Mouse (Mus musculus) lung, postnatal 0 days (tissue): Measurements from ENCODE around the gene 2900026A02Rik. TPM values are rescaled to one million over a fixed set of nuclear protein-coding genes. Genes with fewer than 3 reads are reported as not detected.

Source experiments
- ATAC-seq: fragments of 200-750 bp; cut with Nextera tagmentation; 2 replicates; pipeline ENCODE4 v1.8.0; 2017; ENCODE audit warnings: moderate library complexity
- DNase-seq: peaks from one replicate; pipeline ENCODE4 v3.0.0-alpha.2; 2016; ENCODE audit warnings: low spot score
- H3K27ac ChIP-seq: fragments of 300-500 bp; sonication (generic); 2 replicates; pipeline ENCODE4 v1.5.1; 2014; ENCODE audit warnings: antibody characterized with exemption, mild to moderate bottlenecking, low read length, mixed read lengths
- H3K27me3 ChIP-seq: fragments of 300-500 bp; sonication (generic); replicated peaks from 2 replicates; pipeline ENCODE4 v1.6.1; 2014; ENCODE audit warnings: low read length, mixed read lengths; ENCODE audit not compliant: insufficient read depth
- H3K36me3 ChIP-seq: fragments of 300-500 bp; sonication (generic); 2 replicates; pipeline ENCODE4 v1.6.1; 2014; ENCODE audit warnings: low read length, mixed read lengths; ENCODE audit not compliant: insufficient read depth
- H3K4me1 ChIP-seq: fragments of 300-500 bp; sonication (generic); 2 replicates; pipeline ENCODE4 v1.6.1; 2014; ENCODE audit warnings: antibody characterized with exemption, low read depth, low read length, mixed read lengths; ENCODE audit not compliant: insufficient read depth
- H3K4me2 ChIP-seq: fragments of 300-500 bp; sonication (generic); replicated peaks from 2 replicates; pipeline ENCODE4 v1.6.1; 2014; ENCODE audit warnings: low read depth, mild to moderate bottlenecking, low read length, moderate library complexity, mixed read lengths
- H3K4me3 ChIP-seq: fragments of 300-500 bp; sonication (generic); 2 replicates; pipeline ENCODE4 v1.5.1; 2014; ENCODE audit warnings: low read depth, low read length
- H3K9ac ChIP-seq: fragments of 300-500 bp; sonication (generic); replicated peaks from 2 replicates; pipeline ENCODE4 v1.6.1; 2014; ENCODE audit warnings: low read depth, mild to moderate bottlenecking
- H3K9me3 ChIP-seq: fragments of 300-500 bp; sonication (generic); 2 replicates; pipeline ENCODE4 v1.6.1; 2016; ENCODE audit warnings: low read length, mixed read lengths
- CTCF ChIP-seq: IDR thresholded peaks from 2 replicates; pipeline ENCODE4 v1.5.1; 2016; ENCODE audit warnings: antibody characterized with exemption, mild to moderate bottlenecking
- EP300 ChIP-seq: IDR thresholded peaks from 2 replicates; pipeline ENCODE4 v1.6.1; 2016; ENCODE audit warnings: antibody characterized with exemption, mild to moderate bottlenecking, control low read depth
- WGBS: fragments of 180-500 bp; shearing (Covaris S2); extraction: QIAGEN DNeasy Blood & Tissue Kit; methylation state at CpG from one replicate; pipeline ENCODE4 v1.1.7; 2014; 5-methylcytosine and 5-hydroxymethylcytosine counted together
- polyA plus RNA-seq: library from polyadenylated mRNA; unstranded; fragments of >200 nt; fragmentation: Nextera tagmentation; extraction: Ambion mirVana; gene quantifications from 2 replicates; pipeline ENCODE4 v1.2.1, GENCODE M21; 2015

2900026A02Rik gene
- polyA plus RNA-seq, 1 experiment from 2014 or later, result 6.3 TPM

- no peak overlapping the region for H3K4me3 ChIP-seq
- H3K27me3 ChIP-seq, result no peaks in the 10 kb centered on the region
- no peaks in the 10 kb centered on the region for H3K9me3 ChIP-seq
- H3K4me2 ChIP-seq, result no peak overlapping the region
- H3K9ac ChIP-seq, result no peak overlapping the region
- H3K4me1 ChIP-seq, result no peaks in the 10 kb centered on the region
- 71% methylated on average over 5 of the region's 5 CpGs for WGBS
- DNase-seq (no peak), ATAC-seq (no peak)
- H3K36me3 ChIP-seq, result no peaks in the 10 kb centered on the region
- TF ChIP-seq EP300 (no peak), CTCF (no peak)
- no peak overlapping the region for H3K27ac ChIP-seq
Observed at GRCm38 (mm10) chr5:113230196-113230595, 9.2 kb upstream of the 2900026A02Rik start.

- 2% methylated on average over 13 of the region's 13 CpGs for WGBS
- no peak within 1 kb of the TSS; the same call in 1 of the 2 replicates for H3K4me3 ChIP-seq
- DNase-seq, result peak; percentile 91
- H3K27ac ChIP-seq, result peak within 1 kb of the TSS; percentile 44; the same call in 1 of the 2 replicates
- ATAC-seq, result peak; percentile 87
- no peaks in the 10 kb centered on the region for H3K27me3 ChIP-seq
- H3K9me3 ChIP-seq, result no peaks in the 10 kb centered on the region
- 0 out of 2 replicates have a peak within 1 kb of the TSS, but pooled peaks have one; percentile 17 for H3K9ac ChIP-seq
- H3K36me3 ChIP-seq, result no peaks in the 10 kb centered on the region
- no peaks in the 10 kb centered on the region for H3K4me1 ChIP-seq
- peak; percentile 94 for TF ChIP-seq CTCF
- peak; percentile 51; the same call in 1 of the 2 replicates for TF ChIP-seq EP300
- peak within 1 kb of the TSS; percentile 49 for H3K4me2 ChIP-seq
Observed at GRCm38 (mm10) chr5:113226632-113227102, 5.6 kb upstream of the 2900026A02Rik start, which contains the start of gene Tmem211. Tmem211 (plus strand) TSS chr5:113226909.

- Histone ChIP-seq H3K9me3 (no peaks in the 10 kb centered on the region), H3K9ac (0 out of 2 replicates have a peak overlapping the region, but pooled peaks have one; percentile 17), H3K4me3 (no peak overlapping the region; the same call in 1 of the 2 replicates), H3K4me2 (peak overlapping the region; percentile 49), H3K36me3 (no peaks in the 10 kb centered on the region), H3K27me3 (no peaks in the 10 kb centered on the region), H3K27ac (peak overlapping the region; percentile 44; the same call in 1 of the 2 replicates), H3K4me1 (no peaks in the 10 kb centered on the region)
- DNase-seq (no peak), ATAC-seq (no peak)
- TF ChIP-seq EP300 (no peak), CTCF (no peak)
- WGBS, result 26% methylated on average over 25 of the region's 25 CpGs
Observed at GRCm38 (mm10) chr5:113225686-113226435, 4.8 kb upstream of the 2900026A02Rik start.

GRCm38 (mm10) chr5:113225271-113225670 is 4.2 kb upstream of the 2900026A02Rik start:
- Histone ChIP-seq H3K4me3 (no peak overlapping the region), H3K9me3 (no peaks in the 10 kb centered on the region), H3K36me3 (no peaks in the 10 kb centered on the region), H3K9ac (no peak overlapping the region), H3K27ac (no peak overlapping the region), H3K4me1 (no peaks in the 10 kb centered on the region), H3K4me2 (no peak overlapping the region), H3K27me3 (no peaks in the 10 kb centered on the region)
- DNase-seq (peak; percentile 54), ATAC-seq (no peak)
- WGBS, result 19% methylated on average over 10 of the region's 10 CpGs
- TF ChIP-seq EP300, result no peak
- no peak for TF ChIP-seq CTCF

- no peak overlapping the region for H3K27ac ChIP-seq
- H3K4me1 ChIP-seq, result no peaks in the 10 kb centered on the region
- WGBS, result 44% methylated on average over 4 of the region's 4 CpGs
- H3K9ac ChIP-seq, result no peak overlapping the region
- TF ChIP-seq EP300, result no peak
- no peak for TF ChIP-seq CTCF
- ATAC-seq (no peak), DNase-seq (peak; percentile 41)
- H3K4me2 ChIP-seq, result no peak overlapping the region
- no peaks in the 10 kb centered on the region for H3K9me3 ChIP-seq
- H3K27me3 ChIP-seq, result no peaks in the 10 kb centered on the region
- H3K36me3 ChIP-seq, result no peaks in the 10 kb centered on the region
- no peak overlapping the region for H3K4me3 ChIP-seq
Observed at GRCm38 (mm10) chr5:113223888-113224287, 2.9 kb upstream of the 2900026A02Rik start.

GRCm38 (mm10) chr5:113220383-113221146 is 471 bp downstream of the 2900026A02Rik start:
- H3K4me2 ChIP-seq, result peak overlapping the region; percentile 98
- H3K9me3 ChIP-seq, result no peaks in the 10 kb centered on the region
- H3K27me3 ChIP-seq, result no peaks in the 10 kb centered on the region
- no peaks in the 10 kb centered on the region for H3K4me1 ChIP-seq
- DNase-seq (peak; percentile 53), ATAC-seq (peak; percentile 55)
- 5% methylated on average over 40 of the region's 64 CpGs for WGBS
- peak overlapping the region; percentile 67 for H3K4me3 ChIP-seq
- H3K27ac ChIP-seq, result peak overlapping the region; percentile 57
- no peaks in the 10 kb centered on the region for H3K36me3 ChIP-seq
- TF ChIP-seq CTCF (peak; percentile 11), EP300 (no peak)
- H3K9ac ChIP-seq, result peak overlapping the region; percentile 43; the same call in 1 of the 2 replicates
